In genomic region chr12:99116491-99116890, GRCm38 (mm10) we compare ENCODE assay signal across 21 mouse cellular contexts.
A peak's percentile ranks its signal among the peaks of the same experiment; 100 is the strongest.
DNase-seq lines count a peak whose midpoint lies in the region; ATAC-seq lines count a peak whose summit lies in the region.
"Had no signal": no experiment of that assay in that cellular context is flagged by ENCODE, and none has a peak within 500 bp of the region (broad histone marks: within the 10 kb centered on the region; RNA-seq: fewer than 3 reads in every experiment).

No protein-coding gene starts in this region.

- 11% methylated on average over 7 of the region's 7 CpGs for WGBS in kidney, embryonic 16.5 days
- WGBS in midbrain, embryonic 13.5 days = 77% methylated on average over 7 of the region's 7 CpGs
- WGBS in midbrain, embryonic 16.5 days = 67% methylated on average over 7 of the region's 7 CpGs

- H3K9me3 ChIP-seq in kidney, embryonic 16.5 days (ENCODE audit: low read length) = peaks cover 4% of the 10 kb centered on the region; the same call in 1 of the 2 replicates
- peaks cover 3% of the 10 kb centered on the region; the same call in 1 of the 2 replicates for H3K9me3 ChIP-seq in midbrain, embryonic 13.5 days
- peaks cover 4% of the 10 kb centered on the region; the same call in 1 of the 2 replicates for H3K9me3 ChIP-seq in midbrain, embryonic 16.5 days (replicated peaks; ENCODE audit: control insufficient read depth, low read length, poor library complexity, severe bottlenecking)
- H3K9me3 ChIP-seq: embryonic facial prominence, embryonic 10.5 days; forebrain, embryonic 15.5 days had no signal

- no peaks in the 10 kb centered on the region for H3K4me1 ChIP-seq in kidney, embryonic 16.5 days (ENCODE audit: insufficient read depth, low read length)
- no peaks in the 10 kb centered on the region for H3K4me1 ChIP-seq in midbrain, embryonic 13.5 days (replicated peaks)
- H3K4me1 ChIP-seq in midbrain, embryonic 16.5 days (ENCODE audit: control insufficient read depth, insufficient read depth, low read length) = no peaks in the 10 kb centered on the region; the same call in 1 of the 2 replicates
- H3K4me1 ChIP-seq: forebrain, embryonic 15.5 days had no signal

- no peaks in the 10 kb centered on the region for H3K36me3 ChIP-seq in kidney, embryonic 16.5 days (ENCODE audit: insufficient read depth, low read length)
- no peaks in the 10 kb centered on the region for H3K36me3 ChIP-seq in midbrain, embryonic 13.5 days
- H3K36me3 ChIP-seq in midbrain, embryonic 16.5 days (ENCODE audit: control insufficient read depth, insufficient read depth, low read length) = no peaks in the 10 kb centered on the region
- H3K36me3 ChIP-seq: embryonic facial prominence, embryonic 10.5 days; forebrain, embryonic 15.5 days; G1E; heart, embryonic 12.5 days; hindbrain, embryonic 10.5 days had no signal

- peak; percentile 10 for DNase-seq in adrenal gland, postnatal 14 days
- no peak for DNase-seq in adrenal gland, adult (ENCODE audit: inconsistent age in 2 of 2, low spot score in 1 of 2)
- peak; percentile 5 for DNase-seq in kidney, adult 9 months
- DNase-seq in kidney, postnatal 10 days = no peak
- peak; percentile 35 for DNase-seq in embryo, embryonic 10 days (ENCODE audit: low spot score)
- DNase-seq: adrenal gland, postnatal 36 days; B cell, adult 2 months; cerebellum, adult 2 months; cerebellum, postnatal 10 days; gastrocnemius, postnatal 10 days; heart, adult 2 months had no signal

- no peak overlapping the region for H3K9ac ChIP-seq in kidney, embryonic 16.5 days (replicated peaks; ENCODE audit: low read length)
- H3K9ac ChIP-seq in midbrain, embryonic 13.5 days (replicated peaks) = no peak overlapping the region
- no peak overlapping the region for H3K9ac ChIP-seq in midbrain, embryonic 16.5 days (ENCODE audit: low read depth, low read length)
- H3K9ac ChIP-seq: forebrain, embryonic 15.5 days; heart, embryonic 12.5 days; hindbrain, embryonic 14.5 days had no signal

- no peak overlapping the region for H3K4me3 ChIP-seq in kidney, embryonic 16.5 days (ENCODE audit: low read length)
- H3K4me3 ChIP-seq in midbrain, embryonic 13.5 days (replicated peaks) = no peak overlapping the region
- no peak overlapping the region for H3K4me3 ChIP-seq in midbrain, embryonic 16.5 days (ENCODE audit: low read depth, low read length)
- H3K4me3 ChIP-seq: embryonic facial prominence, embryonic 10.5 days; forebrain, embryonic 15.5 days; heart, adult 2 months; heart, embryonic 12.5 days; hindbrain, embryonic 10.5 days had no signal

- peak; percentile 88 for ATAC-seq in kidney, embryonic 16.5 days (ENCODE audit: low FRiP score, low TSS enrichment)
- no peak for ATAC-seq in midbrain, embryonic 13.5 days
- ATAC-seq in midbrain, embryonic 16.5 days = no peak
- ATAC-seq: CD4-positive, CD25-positive, alpha-beta regulatory T cell, adult 4 months; forebrain, embryonic 15.5 days had no signal

- H3K27ac ChIP-seq in kidney, embryonic 16.5 days (ENCODE audit: low read length) = no peak overlapping the region
- H3K27ac ChIP-seq in midbrain, embryonic 13.5 days = no peak overlapping the region
- no peak overlapping the region for H3K27ac ChIP-seq in midbrain, embryonic 16.5 days (ENCODE audit: low read length)
- H3K27ac ChIP-seq: embryonic facial prominence, embryonic 10.5 days; forebrain, embryonic 15.5 days; heart, adult 2 months; hindbrain, embryonic 10.5 days; hindbrain, embryonic 14.5 days had no signal

- no peak overlapping the region for H3K4me2 ChIP-seq in kidney, embryonic 16.5 days (replicated peaks; ENCODE audit: low read depth, low read length)
- no peak overlapping the region for H3K4me2 ChIP-seq in midbrain, embryonic 13.5 days (replicated peaks)
- no peak overlapping the region for H3K4me2 ChIP-seq in midbrain, embryonic 16.5 days (ENCODE audit: low read length)
- H3K4me2 ChIP-seq: forebrain, embryonic 15.5 days; heart, embryonic 12.5 days; hindbrain, embryonic 14.5 days had no signal

- peaks cover 52% of the 10 kb centered on the region for H3K27me3 ChIP-seq in kidney, embryonic 16.5 days (ENCODE audit: insufficient read depth, low read length)
- no peaks in the 10 kb centered on the region for H3K27me3 ChIP-seq in midbrain, embryonic 13.5 days
- H3K27me3 ChIP-seq in midbrain, embryonic 16.5 days (ENCODE audit: control insufficient read depth, insufficient read depth, low read depth, low read length) = no peaks in the 10 kb centered on the region
- H3K27me3 ChIP-seq: forebrain, embryonic 15.5 days; heart, embryonic 12.5 days had no signal

Comparison
In these comparisons a context has a peak if more than half of its experiments do, and no peak if none do; other contexts are left out.
1. DNase-seq: peak in adrenal gland, postnatal 14 days (single experiment), kidney, adult 9 months (single experiment) and embryo, embryonic 10 days (single experiment); none in adrenal gland, adult (0 of 2) and kidney, postnatal 10 days (single experiment).